Comparison of ENCODE assay signal across 9 mouse cellular contexts in the genomic region with DNA sequence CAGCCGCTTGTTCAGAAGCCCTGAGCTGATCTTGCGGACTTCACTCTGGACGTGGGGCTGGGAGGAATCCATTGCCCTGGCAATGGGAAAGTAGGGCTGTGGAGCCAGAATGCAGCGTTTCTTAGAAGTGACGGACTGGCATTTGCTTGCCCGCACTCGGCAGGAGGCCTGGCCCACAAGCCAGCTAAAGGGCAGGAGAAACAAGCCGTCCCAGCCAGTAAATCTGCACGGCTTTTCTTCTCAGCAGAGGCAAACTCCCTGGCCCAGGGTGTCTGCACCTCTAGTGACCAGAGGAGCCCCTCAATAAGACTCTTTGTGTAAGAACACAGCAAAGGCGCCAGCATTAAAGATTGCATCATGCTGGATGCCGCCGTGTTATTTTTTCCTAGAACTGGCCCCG. TPM values are rescaled to one million over a fixed set of nuclear protein-coding genes. Genes with fewer than 3 reads are reported as not detected.
DNase-seq lines count a peak whose midpoint lies in the region; ATAC-seq lines count a peak whose summit lies in the region.
"Had no signal": no experiment of that assay in that cellular context is flagged by ENCODE, and none has a peak within 500 bp of the region (broad histone marks: within the 10 kb centered on the region; RNA-seq: fewer than 3 reads in every experiment).

No protein-coding gene starts in this region.

- peaks cover 28% of the 10 kb centered on the region for H3K36me3 ChIP-seq in kidney, embryonic 14.5 days (ENCODE audit: control insufficient read depth, insufficient read depth, low read length)
- H3K36me3 ChIP-seq in forebrain, embryonic 15.5 days, result no peaks in the 10 kb centered on the region
- no peaks in the 10 kb centered on the region for H3K36me3 ChIP-seq in midbrain, embryonic 16.5 days (ENCODE audit: control insufficient read depth, insufficient read depth, low read length)

- no peak for ATAC-seq in kidney, embryonic 14.5 days (ENCODE audit: low FRiP score, low TSS enrichment)
- peak; percentile 79 for ATAC-seq in forebrain, embryonic 15.5 days (replicated peaks)
- peak; percentile 61 for ATAC-seq in midbrain, embryonic 16.5 days

- 0 out of 2 replicates have a peak, but pooled peaks cover 2% of the 10 kb centered on the region for H3K4me1 ChIP-seq in kidney, embryonic 14.5 days (ENCODE audit: control insufficient read depth, insufficient read depth, low read length)
- H3K4me1 ChIP-seq in forebrain, embryonic 15.5 days, result peaks cover 55% of the 10 kb centered on the region
- H3K4me1 ChIP-seq in midbrain, embryonic 16.5 days (ENCODE audit: control insufficient read depth, insufficient read depth, low read length), result peaks cover 10% of the 10 kb centered on the region

- H3K27ac ChIP-seq in kidney, embryonic 14.5 days (ENCODE audit: low read depth, low read length), result no peak overlapping the region
- peak overlapping the region; percentile 64 for H3K27ac ChIP-seq in forebrain, embryonic 15.5 days (replicated peaks)
- peak overlapping the region; percentile 43; the same call in 1 of the 2 replicates for H3K27ac ChIP-seq in midbrain, embryonic 16.5 days (ENCODE audit: low read length)

- H3K4me3 ChIP-seq in kidney, embryonic 14.5 days (ENCODE audit: low read length), result no peak overlapping the region
- H3K4me3 ChIP-seq in forebrain, embryonic 15.5 days, result no peak overlapping the region
- no peak overlapping the region for H3K4me3 ChIP-seq in midbrain, embryonic 16.5 days (ENCODE audit: low read depth, low read length)

- no peaks in the 10 kb centered on the region for H3K27me3 ChIP-seq in kidney, embryonic 14.5 days (ENCODE audit: control insufficient read depth, insufficient read depth, low read length)
- no peaks in the 10 kb centered on the region for H3K27me3 ChIP-seq in forebrain, embryonic 15.5 days
- no peaks in the 10 kb centered on the region for H3K27me3 ChIP-seq in midbrain, embryonic 16.5 days (ENCODE audit: control insufficient read depth, insufficient read depth, low read depth, low read length)

- peak; percentile 12 for DNase-seq in kidney, postnatal 10 days
- peak; percentile 81 for DNase-seq in cerebellum, adult 9-10 months
- DNase-seq in ovary, adult 18-20 months (ENCODE audit: low spot score), result no peak
- DNase-seq in adrenal gland, adult 18-20 months (ENCODE audit: low spot score in 2 of 2), result no peak
- no peak for DNase-seq in c-Kit-positive CD71-positive TER-119-positive erythroid progenitor cells, embryonic 14.5 days (ENCODE audit: low spot score)
- DNase-seq: lung, embryonic 14.5 days had no signal

- WGBS in kidney, embryonic 14.5 days, result 62% methylated on average over 13 of the region's 13 CpGs
- WGBS in forebrain, embryonic 15.5 days, result 3% methylated on average over 13 of the region's 13 CpGs
- 11% methylated on average over 13 of the region's 13 CpGs for WGBS in midbrain, embryonic 16.5 days

- no peak overlapping the region for H3K4me2 ChIP-seq in kidney, embryonic 14.5 days (replicated peaks; ENCODE audit: low read depth, low read length)
- H3K4me2 ChIP-seq in forebrain, embryonic 15.5 days (replicated peaks), result peak overlapping the region; percentile 21; the same call in 1 of the 2 replicates
- no peak overlapping the region for H3K4me2 ChIP-seq in midbrain, embryonic 16.5 days (ENCODE audit: low read length)
- H3K4me2 ChIP-seq: lung, embryonic 14.5 days had no signal

- H3K9me3 ChIP-seq in kidney, embryonic 14.5 days (ENCODE audit: control insufficient read depth, low read length), result no peaks in the 10 kb centered on the region
- no peaks in the 10 kb centered on the region for H3K9me3 ChIP-seq in forebrain, embryonic 15.5 days
- no peaks in the 10 kb centered on the region for H3K9me3 ChIP-seq in midbrain, embryonic 16.5 days (replicated peaks; ENCODE audit: control insufficient read depth, low read length, poor library complexity, severe bottlenecking)

- no peak overlapping the region; the same call in 1 of the 2 replicates for H3K9ac ChIP-seq in kidney, embryonic 14.5 days (ENCODE audit: low read depth, low read length)
- H3K9ac ChIP-seq in forebrain, embryonic 15.5 days (replicated peaks), result peak overlapping the region; percentile 23; the same call in 1 of the 2 replicates
- H3K9ac ChIP-seq in midbrain, embryonic 16.5 days (ENCODE audit: low read depth, low read length), result no peak overlapping the region
- H3K9ac ChIP-seq: lung, embryonic 14.5 days had no signal

RNA-seq across cellular contexts. Expression of gene Elk3, which starts 55.6 kb away (rescaled TPM):
- polyA plus RNA-seq in kidney, embryonic 14.5 days (2014; fragmentation: Nextera tagmentation; extraction: Ambion mirVana), result 43.4 and 49.1 TPM in 2 replicates
- 6.2 and 7.9 TPM in 2 replicates for polyA plus RNA-seq in forebrain, embryonic 15.5 days (2015; fragmentation: Nextera tagmentation; extraction: Ambion mirVana)
- 6.4 and 6.5 TPM in 2 replicates for polyA plus RNA-seq in midbrain, embryonic 16.5 days (2015; fragmentation: Nextera tagmentation; extraction: Ambion mirVana)
- total RNA-seq in adrenal gland, adult 18-20 months (2021), result 10 to 100 TPM; 25.7 to 30.1 TPM

Comparison
In these comparisons a context has a peak if more than half of its experiments do, and no peak if none do; other contexts are left out.
1. DNase-seq: peak in kidney, postnatal 10 days (single experiment) and cerebellum, adult 9-10 months (single experiment); none in ovary, adult 18-20 months (single experiment), adrenal gland, adult 18-20 months (0 of 2) and c-Kit-positive CD71-positive TER-119-positive erythroid progenitor cells, embryonic 14.5 days (single experiment).